Mouse (Mus musculus) heart, postnatal 0 days (tissue): ENCODE data around the gene Slc17a5. TPM values are rescaled to one million over a fixed set of nuclear protein-coding genes. Genes with fewer than 3 reads are reported as not detected.

Experiments
- ATAC-seq: fragments of 200-750 bp; cut with Nextera tagmentation; 2 replicates; pipeline ENCODE4 v1.8.0; 2017; ENCODE audit warnings: low read depth, moderate number of reproducible peaks, moderate library complexity; ENCODE audit not compliant: insufficient read depth
- DNase-seq: peaks from one replicate; pipeline ENCODE4 v3.0.0-alpha.2; 2016; ENCODE audit warnings: low spot score
- H3K27ac ChIP-seq: fragments of 300-500 bp; sonication (generic); 2 replicates; pipeline ENCODE4 v1.5.1; 2014; ENCODE audit warnings: low read depth, mild to moderate bottlenecking
- H3K27me3 ChIP-seq: fragments of 300-500 bp; sonication (generic); 2 replicates; pipeline ENCODE4 v1.6.1; 2014; ENCODE audit warnings: low read length, mixed read lengths; ENCODE audit not compliant: control insufficient read depth, insufficient read depth
- H3K36me3 ChIP-seq: fragments of 300-500 bp; sonication (generic); replicated peaks from 2 replicates; pipeline ENCODE4 v1.6.1; 2014; ENCODE audit warnings: low read length, mixed read lengths; ENCODE audit not compliant: control insufficient read depth, insufficient read depth
- H3K4me1 ChIP-seq: fragments of 300-500 bp; sonication (generic); 2 replicates; pipeline ENCODE4 v1.6.1; 2014; ENCODE audit warnings: antibody characterized with exemption; ENCODE audit not compliant: control insufficient read depth, insufficient read depth
- H3K4me2 ChIP-seq: fragments of 300-500 bp; sonication (generic); 2 replicates; pipeline ENCODE4 v1.6.1; 2014; ENCODE audit warnings: low read depth, mild to moderate bottlenecking, low read length, moderate library complexity
- H3K4me3 ChIP-seq: fragments of 300-500 bp; sonication (generic); 2 replicates; pipeline ENCODE4 v1.5.1; 2014; ENCODE audit warnings: low read depth, low read length
- H3K9ac ChIP-seq: fragments of 300-500 bp; sonication (generic); replicated peaks from 2 replicates; pipeline ENCODE4 v1.6.1; 2014; ENCODE audit warnings: low read depth, low read length, mixed read lengths
- H3K9me3 ChIP-seq: fragments of 300-500 bp; sonication (generic); replicated peaks from 2 replicates; pipeline ENCODE4 v1.6.1; 2016; ENCODE audit warnings: low read length; ENCODE audit not compliant: control insufficient read depth
- CTCF ChIP-seq: IDR thresholded peaks from 2 replicates; pipeline ENCODE4 v1.5.1; 2016; ENCODE audit warnings: antibody characterized with exemption, control low read depth, low read depth
- EP300 ChIP-seq: IDR thresholded peaks from 2 replicates; pipeline ENCODE4 v1.6.1; 2016; ENCODE audit warnings: antibody characterized with exemption, low read depth
- WGBS: fragments of 180-500 bp; shearing (Covaris S2); extraction: QIAGEN DNeasy Blood & Tissue Kit; methylation state at CpG from one replicate; pipeline ENCODE4 v1.1.7; 2014; 5-methylcytosine and 5-hydroxymethylcytosine counted together
- polyA plus RNA-seq: library from polyadenylated mRNA; unstranded; fragments of >200 nt; fragmentation: Nextera tagmentation; extraction: Ambion mirVana; gene quantifications from 2 replicates; pipeline ENCODE4 v1.2.1, GENCODE M21; 2015
- total RNA-seq: library from RNA; depleted of rRNA; stranded (reverse); fragments of >200 nt; gene quantifications from 2 replicates; pipeline ENCODE4 v1.2.3, GENCODE M21; 2014; ENCODE audit warnings: low replicate concordance; rRNA removed

Slc17a5 gene
- total RNA-seq = 6.3 and 13.4 TPM in 2 replicates
- polyA plus RNA-seq = 7.3 and 8.0 TPM in 2 replicates

GRCm38 (mm10) chr9:78587914-78588313 lies at the start of gene Slc17a5:
Gene Slc17a5, minus strand, starts transcription at chr9:78588041.
- H3K27ac ChIP-seq = peak within 1 kb of the TSS; percentile 58
- 0 out of 2 replicates have a peak, but pooled peaks cover 6% of the 10 kb centered on the region for H3K4me1 ChIP-seq
- peak within 1 kb of the TSS; percentile 83 for H3K4me3 ChIP-seq
- under 1% methylated on average over 27 of the region's 27 CpGs for WGBS
- peak; percentile 99 for ATAC-seq
- H3K9me3 ChIP-seq = no peaks in the 10 kb centered on the region
- DNase-seq = peak; percentile 94
- H3K36me3 ChIP-seq = no peaks in the 10 kb centered on the region
- no peaks in the 10 kb centered on the region for H3K27me3 ChIP-seq
- 0 out of 2 replicates have a peak, but pooled peaks have one; percentile 10 for TF ChIP-seq CTCF
- TF ChIP-seq EP300 = peak; percentile 74
- H3K9ac ChIP-seq = peak within 1 kb of the TSS; percentile 75
- H3K4me2 ChIP-seq = peak within 1 kb of the TSS; percentile 90

- WGBS = 50% methylated on average over 3 of the region's 3 CpGs
- Histone ChIP-seq H3K4me2 (no peak overlapping the region), H3K36me3 (no peaks in the 10 kb centered on the region), H3K9ac (no peak overlapping the region), H3K27me3 (no peaks in the 10 kb centered on the region), H3K27ac (no peak overlapping the region), H3K4me1 (no peaks in the 10 kb centered on the region), H3K9me3 (no peaks in the 10 kb centered on the region), H3K4me3 (no peak overlapping the region)
- ATAC-seq (0 out of 2 replicates have a peak, but pooled peaks have one; percentile 53), DNase-seq (no peak)
- TF ChIP-seq CTCF = no peak
- no peak for TF ChIP-seq EP300
Observed at GRCm38 (mm10) chr9:78633976-78634375, 46.1 kb upstream of the Slc17a5 start.

- no peak overlapping the region for H3K4me3 ChIP-seq
- H3K4me1 ChIP-seq = no peaks in the 10 kb centered on the region
- WGBS = 63% methylated on average over 6 of the region's 6 CpGs
- no peak overlapping the region for H3K4me2 ChIP-seq
- TF ChIP-seq CTCF (no peak), EP300 (no peak)
- H3K9me3 ChIP-seq = no peaks in the 10 kb centered on the region
- no peaks in the 10 kb centered on the region for H3K27me3 ChIP-seq
- H3K36me3 ChIP-seq = no peaks in the 10 kb centered on the region
- H3K27ac ChIP-seq = no peak overlapping the region
- no peak for ATAC-seq
- no peak overlapping the region for H3K9ac ChIP-seq
- DNase-seq = no peak
Observed at GRCm38 (mm10) chr9:78631755-78632434, 44.1 kb upstream of the Slc17a5 start.

- no peak overlapping the region for H3K4me3 ChIP-seq
- no peaks in the 10 kb centered on the region for H3K9me3 ChIP-seq
- H3K9ac ChIP-seq = no peak overlapping the region
- DNase-seq (no peak), ATAC-seq (no peak)
- H3K4me2 ChIP-seq = peak overlapping the region; percentile 38
- H3K27ac ChIP-seq = no peak overlapping the region
- H3K4me1 ChIP-seq = no peaks in the 10 kb centered on the region
- no peaks in the 10 kb centered on the region for H3K36me3 ChIP-seq
- TF ChIP-seq CTCF (peak; percentile 49), EP300 (no peak)
- H3K27me3 ChIP-seq = no peaks in the 10 kb centered on the region
- 53% methylated on average over 6 of the region's 6 CpGs for WGBS
Observed at GRCm38 (mm10) chr9:78629991-78630390, 42.1 kb upstream of the Slc17a5 start.

- WGBS = 57% methylated on average over 10 of the region's 10 CpGs
- DNase-seq = no peak
- H3K27me3 ChIP-seq = no peaks in the 10 kb centered on the region
- no peaks in the 10 kb centered on the region for H3K9me3 ChIP-seq
- H3K36me3 ChIP-seq = no peaks in the 10 kb centered on the region
- no peak for ATAC-seq
- H3K27ac ChIP-seq = no peak overlapping the region
- no peak overlapping the region for H3K4me3 ChIP-seq
- TF ChIP-seq EP300 = no peak
- no peak for TF ChIP-seq CTCF
- no peak overlapping the region for H3K9ac ChIP-seq
- H3K4me2 ChIP-seq = no peak overlapping the region
- H3K4me1 ChIP-seq = no peaks in the 10 kb centered on the region
Observed at GRCm38 (mm10) chr9:78623301-78623747, 35.5 kb upstream of the Slc17a5 start.
